Mouse (Mus musculus): ENCODE measurements around the gene Pmfbp1. TPM values are rescaled to one million over a fixed set of nuclear protein-coding genes. Genes with fewer than 3 reads are reported as not detected.

Gene Pmfbp1
- total RNA-seq, 1 experiment = not detected

GRCm38 (mm10) chr8:109571139-109571538 lies 77.3 kb downstream of the Pmfbp1 start:
- H3K4me1 ChIP-seq (ENCODE audit: control insufficient read depth in 2 of 2, insufficient read depth in 2 of 2, low read length in 2 of 2, poor library complexity in 1 of 2) = peaks cover 1 to 4% of the 10 kb centered on the region in 2 experiments; a peak in 2 of 4 replicates
- H3K27ac ChIP-seq (ENCODE audit: insufficient read depth, low read depth, low read length, poor library complexity, severe bottlenecking) = no peak overlapping the region
- no peak overlapping the region for H3K4me3 ChIP-seq (ENCODE audit: insufficient read depth in 1 of 2, low read depth in 1 of 2, low read length in 2 of 2, poor library complexity in 1 of 2, severe bottlenecking in 1 of 2)
- no peak overlapping the region for H3K9ac ChIP-seq (ENCODE audit: insufficient read depth, low read depth, low read length, poor library complexity, severe bottlenecking)
- no peak for TF ChIP-seq CHD2 (IDR thresholded peaks at IDR 0.05; ENCODE audit: low read depth, low read length)
- no peak for TF ChIP-seq ZC3H11A (IDR thresholded peaks at IDR 0.05; ENCODE audit: borderline replicate concordance, low read depth, low read length)
- no peak for TF ChIP-seq MAFK (IDR thresholded peaks at IDR 0.05; ENCODE audit: insufficient read depth, low read depth, low read length)
- TF ChIP-seq HCFC1 (IDR thresholded peaks at IDR 0.05; ENCODE audit: borderline replicate concordance, insufficient read depth, low read length) = no peak
- no peak for TF ChIP-seq ZNF384 (IDR thresholded peaks at IDR 0.05; ENCODE audit: low read depth, low read length)
- H3K36me3 ChIP-seq (ENCODE audit: control insufficient read depth, insufficient read depth, low read length, poor library complexity, severe bottlenecking) = no peaks in the 10 kb centered on the region; the same call in 1 of the 2 replicates
- no peaks in the 10 kb centered on the region for H3K9me3 ChIP-seq (ENCODE audit: control insufficient read depth, insufficient read depth, low read depth, low read length)
- in situ Hi-C loops (cut with MboI; ENCODE audit: low sequenced_read_pairs in 2 of 2, unreplicated experiment in 2 of 2) = no loop called here
- no peak for DNase-seq (ENCODE audit: low read depth, low spot score)

GRCm38 (mm10) chr8:109576311-109576710 lies 82.5 kb downstream of the Pmfbp1 start:
- DNase-seq (ENCODE audit: low read depth, low spot score) = no peak
- no peaks in the 10 kb centered on the region for H3K36me3 ChIP-seq (ENCODE audit: control insufficient read depth, insufficient read depth, low read length, poor library complexity, severe bottlenecking)
- H3K4me1 ChIP-seq (ENCODE audit: control insufficient read depth in 2 of 2, insufficient read depth in 2 of 2, low read length in 2 of 2, poor library complexity in 1 of 2) = peaks cover 0 to 2% of the 10 kb centered on the region in 2 experiments; a peak in 1 of 4 replicates
- no peak overlapping the region for H3K27ac ChIP-seq (ENCODE audit: insufficient read depth, low read depth, low read length, poor library complexity, severe bottlenecking)
- in situ Hi-C loops (cut with MboI; ENCODE audit: low sequenced_read_pairs in 2 of 2, unreplicated experiment in 2 of 2) = no loop called here
- H3K9me3 ChIP-seq (ENCODE audit: control insufficient read depth, insufficient read depth, low read depth, low read length) = no peaks in the 10 kb centered on the region
- H3K9ac ChIP-seq (ENCODE audit: insufficient read depth, low read depth, low read length, poor library complexity, severe bottlenecking) = no peak overlapping the region
- TF ChIP-seq HCFC1 (IDR thresholded peaks at IDR 0.05; ENCODE audit: borderline replicate concordance, insufficient read depth, low read length) = no peak
- TF ChIP-seq ZNF384 (IDR thresholded peaks at IDR 0.05; ENCODE audit: low read depth, low read length) = no peak
- TF ChIP-seq ZC3H11A (IDR thresholded peaks at IDR 0.05; ENCODE audit: borderline replicate concordance, low read depth, low read length) = no peak
- no peak for TF ChIP-seq MAFK (IDR thresholded peaks at IDR 0.05; ENCODE audit: insufficient read depth, low read depth, low read length)
- no peak for TF ChIP-seq CHD2 (IDR thresholded peaks at IDR 0.05; ENCODE audit: low read depth, low read length)
- no peak overlapping the region for H3K4me3 ChIP-seq (ENCODE audit: insufficient read depth in 1 of 2, low read depth in 1 of 2, low read length in 2 of 2, poor library complexity in 1 of 2, severe bottlenecking in 1 of 2)

GRCm38 (mm10) chr8:109578900-109579301 lies 85.1 kb downstream of the Pmfbp1 start, which contains the start of gene Hp:
Hp (minus strand) TSS chr8:109579172.
- H3K36me3 ChIP-seq (ENCODE audit: control insufficient read depth, insufficient read depth, low read length, poor library complexity, severe bottlenecking) = no peaks in the 10 kb centered on the region
- no peak within 1 kb of the TSS for H3K27ac ChIP-seq (ENCODE audit: insufficient read depth, low read depth, low read length, poor library complexity, severe bottlenecking)
- H3K4me3 ChIP-seq (ENCODE audit: insufficient read depth in 1 of 2, low read depth in 1 of 2, low read length in 2 of 2, poor library complexity in 1 of 2, severe bottlenecking in 1 of 2) = no peak within 1 kb of the TSS
- H3K9me3 ChIP-seq (ENCODE audit: control insufficient read depth, insufficient read depth, low read depth, low read length) = no peaks in the 10 kb centered on the region
- H3K4me1 ChIP-seq (ENCODE audit: control insufficient read depth in 2 of 2, insufficient read depth in 2 of 2, low read length in 2 of 2, poor library complexity in 1 of 2) = peaks cover 0 to 2% of the 10 kb centered on the region in 2 experiments; a peak in 1 of 4 replicates
- in situ Hi-C loops (cut with MboI; ENCODE audit: low sequenced_read_pairs in 2 of 2, unreplicated experiment in 2 of 2) = no loop called here
- no peak for DNase-seq (ENCODE audit: low read depth, low spot score)
- no peak within 1 kb of the TSS for H3K9ac ChIP-seq (ENCODE audit: insufficient read depth, low read depth, low read length, poor library complexity, severe bottlenecking)
- TF ChIP-seq MAFK (IDR thresholded peaks at IDR 0.05; ENCODE audit: insufficient read depth, low read depth, low read length) = no peak
- TF ChIP-seq HCFC1 (IDR thresholded peaks at IDR 0.05; ENCODE audit: borderline replicate concordance, insufficient read depth, low read length) = no peak
- TF ChIP-seq CHD2 (IDR thresholded peaks at IDR 0.05; ENCODE audit: low read depth, low read length) = no peak
- no peak for TF ChIP-seq ZC3H11A (IDR thresholded peaks at IDR 0.05; ENCODE audit: borderline replicate concordance, low read depth, low read length)
- TF ChIP-seq ZNF384 (IDR thresholded peaks at IDR 0.05; ENCODE audit: low read depth, low read length) = no peak

- no peak for TF ChIP-seq ZC3H11A (IDR thresholded peaks at IDR 0.05; ENCODE audit: borderline replicate concordance, low read depth, low read length)
- no peak for TF ChIP-seq ZNF384 (IDR thresholded peaks at IDR 0.05; ENCODE audit: low read depth, low read length)
- TF ChIP-seq HCFC1 (IDR thresholded peaks at IDR 0.05; ENCODE audit: borderline replicate concordance, insufficient read depth, low read length) = no peak
- no peak for TF ChIP-seq MAFK (IDR thresholded peaks at IDR 0.05; ENCODE audit: insufficient read depth, low read depth, low read length)
- no peak for TF ChIP-seq CHD2 (IDR thresholded peaks at IDR 0.05; ENCODE audit: low read depth, low read length)
Observed at GRCm38 (mm10) chr8:109584293-109584692, 90.5 kb downstream of the Pmfbp1 start.

More at GRCm38 (mm10) chr8:109584293-109584692, 90.5 kb downstream of the Pmfbp1 start:
- Histone ChIP-seq H3K4me1 (ENCODE audit: control insufficient read depth in 2 of 2, insufficient read depth in 2 of 2, low read length in 2 of 2, poor library complexity in 1 of 2) (peaks cover 0 to 4% of the 10 kb centered on the region in 2 experiments; a peak in 1 of 4 replicates), H3K9ac (ENCODE audit: insufficient read depth, low read depth, low read length, poor library complexity, severe bottlenecking) (no peak overlapping the region), H3K27ac (ENCODE audit: insufficient read depth, low read depth, low read length, poor library complexity, severe bottlenecking) (no peak overlapping the region), H3K9me3 (ENCODE audit: control insufficient read depth, insufficient read depth, low read depth, low read length) (no peaks in the 10 kb centered on the region), H3K4me3 (ENCODE audit: insufficient read depth in 1 of 2, low read depth in 1 of 2, low read length in 2 of 2, poor library complexity in 1 of 2, severe bottlenecking in 1 of 2) (no peak overlapping the region), H3K36me3 (ENCODE audit: control insufficient read depth, insufficient read depth, low read length, poor library complexity, severe bottlenecking) (no peaks in the 10 kb centered on the region)
- no peak for DNase-seq (ENCODE audit: low read depth, low spot score)
- in situ Hi-C loops (cut with MboI; ENCODE audit: low sequenced_read_pairs in 2 of 2, unreplicated experiment in 2 of 2) = no loop called here

Measured in ES-E14 (cell line).